Mouse (Mus musculus) right cerebral cortex, postnatal 36 days (tissue): ENCODE measurements around the gene Cdh15.

ENCODE experiments used
- DNase-seq, 2 experiments: peaks; one replicate each; pipeline ENCODE4 v3.0.0; 2022; ENCODE audit warnings: low spot score in 2 of 2, mixed read lengths in 1 of 2

The Cdh15 gene

DNA sequence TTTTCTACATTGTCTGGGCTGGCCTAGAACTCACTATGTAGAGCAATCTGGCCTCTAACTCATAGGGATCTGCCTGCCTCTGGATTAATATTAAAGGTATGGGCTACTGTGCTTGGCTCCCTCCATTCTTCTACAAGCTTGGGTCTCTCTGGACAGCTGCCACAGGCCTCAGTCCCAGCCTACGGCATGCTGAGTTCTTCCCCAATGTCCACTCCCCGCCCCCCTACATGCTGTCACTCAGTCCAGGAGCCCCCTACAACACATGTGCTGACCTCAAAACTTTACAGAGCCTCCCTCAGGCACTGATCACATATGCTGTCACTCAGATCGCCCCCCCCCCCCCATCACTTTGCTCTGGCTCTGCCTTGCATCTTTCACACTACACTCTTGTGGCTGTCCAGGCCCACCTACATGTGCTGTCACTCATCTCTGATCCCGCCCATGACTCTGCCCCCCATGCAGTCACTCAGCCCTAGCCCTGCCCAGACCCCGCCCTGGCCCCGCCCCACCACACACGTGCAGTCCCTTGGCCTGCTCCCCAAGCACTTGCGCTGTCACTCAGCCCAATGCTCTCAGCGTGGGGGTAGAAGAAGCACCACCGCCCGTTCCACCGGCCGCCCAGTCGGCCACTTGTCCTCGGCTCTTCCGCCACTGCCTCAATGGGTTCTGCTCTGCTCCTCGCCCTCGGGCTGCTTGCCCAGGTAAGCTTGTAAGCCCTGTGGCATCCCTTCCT lies at the start of gene Cdh15:
Gene Cdh15, plus strand, starts transcription at position 138 of the 733 bp plus-strand sequence.
- no peak for DNase-seq

DNA sequence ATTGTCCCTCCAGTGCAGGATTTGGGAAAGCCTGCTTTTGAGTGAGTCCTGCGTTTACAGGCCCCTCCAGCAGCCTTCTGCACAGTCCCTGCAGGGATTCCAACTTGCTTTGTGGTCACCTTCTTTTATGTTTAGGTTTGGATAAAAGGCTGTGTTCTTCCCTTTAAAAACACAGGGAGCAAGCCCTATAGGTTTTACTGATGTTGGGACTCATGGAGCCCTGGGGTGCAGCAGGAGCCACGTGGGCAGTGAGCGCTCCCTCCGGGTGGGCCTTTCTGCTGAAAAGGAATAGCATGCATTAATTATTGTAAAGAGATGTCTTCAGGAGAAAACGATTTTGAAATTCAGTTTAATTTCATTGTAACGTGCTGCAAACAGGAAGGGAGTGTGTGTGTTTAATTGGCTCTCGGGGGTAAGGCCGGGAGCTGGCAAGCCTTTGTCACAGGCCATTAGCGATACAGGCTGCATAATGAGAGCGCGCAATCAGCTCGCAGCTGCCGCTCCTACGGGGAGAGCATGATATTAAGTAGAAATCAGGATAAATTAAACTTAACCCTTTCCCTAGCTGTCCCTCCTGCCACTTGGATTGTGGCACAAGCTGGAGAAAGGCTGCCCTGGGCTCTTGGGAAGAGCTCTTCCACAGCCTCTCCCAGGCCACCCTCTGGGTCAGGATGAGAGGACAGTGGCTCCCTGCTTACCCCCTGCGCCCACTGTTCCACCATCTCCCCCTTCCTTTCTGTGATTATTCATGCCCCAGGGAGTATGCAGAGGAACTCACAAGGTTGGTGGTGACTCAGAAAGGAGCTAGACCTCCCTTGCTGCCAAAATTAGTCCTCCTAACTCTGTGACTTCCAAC lies 43.6 kb upstream of the Cdh15 start:
- DNase-seq = no peak

DNA sequence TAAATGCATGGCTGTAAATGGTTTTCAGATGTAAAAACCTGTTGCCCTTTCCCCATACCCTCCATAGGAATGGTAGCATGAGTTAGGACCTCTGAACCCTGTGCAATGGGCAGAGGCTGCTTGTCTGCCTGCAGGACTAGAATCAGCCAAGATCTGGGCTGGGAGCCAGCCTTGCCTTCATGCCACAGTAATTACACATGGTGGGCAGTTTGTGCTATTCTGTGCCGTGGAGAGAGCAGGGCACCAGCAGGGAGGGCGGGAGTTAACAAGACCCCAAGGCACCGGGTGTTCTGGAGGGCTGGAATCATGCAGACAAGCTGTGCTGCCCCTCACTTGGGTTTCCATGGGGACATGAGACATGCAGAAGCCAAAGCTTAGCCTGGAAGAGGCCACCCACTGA lies 42.4 kb upstream of the Cdh15 start:
- peak in 1 of 2 experiments; percentile 20 for DNase-seq

DNA sequence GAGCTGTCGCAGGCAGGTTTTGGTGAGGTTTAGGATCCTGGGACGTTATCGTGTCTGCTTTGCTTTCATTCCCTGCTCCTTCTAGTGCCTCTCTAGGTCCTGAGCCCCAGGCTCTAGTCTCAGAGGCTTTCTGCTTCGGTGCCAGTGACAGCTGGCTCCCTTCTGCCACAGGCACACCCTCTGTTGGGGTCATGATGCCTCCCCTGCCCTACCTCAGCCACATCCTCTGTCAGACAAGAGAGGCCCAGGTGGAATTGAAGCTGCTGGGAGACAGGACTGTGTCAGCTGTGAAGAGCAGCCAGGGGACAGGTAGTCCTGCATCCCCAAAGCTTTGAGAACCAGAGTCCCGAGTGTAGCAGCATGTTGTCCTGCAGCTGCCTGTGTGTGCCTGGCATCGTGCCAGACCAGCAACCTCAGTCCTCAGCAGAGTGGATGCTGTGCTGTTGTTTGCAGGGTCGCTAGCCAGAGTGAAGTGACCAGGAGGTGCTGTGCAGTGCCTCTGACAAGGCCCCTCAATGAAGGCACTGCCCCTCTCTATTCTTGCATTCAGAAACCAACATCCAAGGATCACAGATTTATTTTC lies 40.7 kb upstream of the Cdh15 start:
- DNase-seq = no peak

DNA sequence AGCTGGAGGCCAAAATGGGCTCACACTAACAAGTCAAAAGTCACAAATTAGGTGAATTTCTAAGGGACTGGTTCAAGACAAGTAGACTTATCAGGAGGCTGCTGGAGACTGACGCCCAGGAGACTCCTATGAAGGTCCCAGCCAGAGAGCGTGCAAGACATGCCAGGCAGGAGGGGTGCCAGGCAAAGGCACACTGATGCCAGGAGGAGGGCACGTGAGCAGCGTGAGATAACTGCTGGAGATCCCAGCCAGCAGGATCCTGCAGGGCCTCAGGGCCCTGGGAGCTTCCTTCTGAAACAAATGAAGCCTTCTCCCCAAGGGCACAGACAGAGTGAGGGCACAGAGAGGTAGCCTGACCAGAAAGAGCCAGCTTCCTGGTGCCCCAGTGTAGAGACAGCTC lies 39.9 kb upstream of the Cdh15 start:
- DNase-seq = no peak

DNA sequence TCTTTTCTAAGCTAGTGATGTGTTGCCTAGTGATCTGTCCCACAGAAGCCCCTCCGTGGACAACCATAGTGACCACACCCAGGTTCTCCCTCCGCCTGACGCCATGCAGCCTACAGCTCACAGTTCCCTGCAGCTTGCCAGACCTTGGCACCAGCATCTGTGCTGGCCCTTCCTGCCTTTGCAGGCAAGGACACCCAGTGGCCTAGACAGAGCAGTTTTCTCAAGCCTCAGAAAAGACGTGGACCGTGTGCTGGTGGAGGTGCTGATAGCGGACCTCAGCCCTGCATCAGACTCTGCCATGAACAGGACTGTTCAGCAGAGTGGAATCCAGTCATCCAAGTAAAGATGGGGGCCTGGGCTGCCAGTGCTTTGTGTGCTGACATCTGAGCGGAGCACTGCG lies 37.4 kb upstream of the Cdh15 start:
- no peak for DNase-seq

DNA sequence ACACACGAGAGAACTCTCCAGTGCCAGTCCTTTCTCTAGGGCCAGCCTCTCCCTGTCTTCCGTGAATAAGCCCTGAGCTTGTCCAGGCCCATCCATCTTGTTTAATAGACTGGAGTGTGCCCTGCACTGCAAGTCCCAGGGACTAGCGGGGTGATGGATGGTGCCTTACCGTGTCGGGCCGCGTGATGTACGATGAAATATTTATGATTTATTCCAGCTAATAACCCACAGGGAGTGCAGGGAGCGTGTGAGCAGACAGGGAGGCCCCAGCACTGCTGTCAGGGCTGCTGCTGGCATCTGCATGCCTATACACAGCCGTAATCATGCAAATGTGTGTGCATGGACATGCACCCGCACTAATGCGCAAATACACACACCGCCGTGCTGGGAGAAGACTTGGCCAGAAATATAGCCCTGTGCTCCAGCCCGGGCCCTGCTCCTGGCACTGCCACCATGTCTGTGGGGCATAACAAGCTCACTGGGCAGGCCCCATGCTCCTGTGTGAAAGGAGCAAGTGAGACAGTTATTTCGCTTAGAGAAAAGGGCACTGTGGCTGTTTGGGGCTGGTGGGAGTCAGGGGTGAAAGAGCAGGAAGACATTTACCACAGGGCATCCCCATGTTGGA lies 35.8 kb upstream of the Cdh15 start:
- no peak for DNase-seq

DNA sequence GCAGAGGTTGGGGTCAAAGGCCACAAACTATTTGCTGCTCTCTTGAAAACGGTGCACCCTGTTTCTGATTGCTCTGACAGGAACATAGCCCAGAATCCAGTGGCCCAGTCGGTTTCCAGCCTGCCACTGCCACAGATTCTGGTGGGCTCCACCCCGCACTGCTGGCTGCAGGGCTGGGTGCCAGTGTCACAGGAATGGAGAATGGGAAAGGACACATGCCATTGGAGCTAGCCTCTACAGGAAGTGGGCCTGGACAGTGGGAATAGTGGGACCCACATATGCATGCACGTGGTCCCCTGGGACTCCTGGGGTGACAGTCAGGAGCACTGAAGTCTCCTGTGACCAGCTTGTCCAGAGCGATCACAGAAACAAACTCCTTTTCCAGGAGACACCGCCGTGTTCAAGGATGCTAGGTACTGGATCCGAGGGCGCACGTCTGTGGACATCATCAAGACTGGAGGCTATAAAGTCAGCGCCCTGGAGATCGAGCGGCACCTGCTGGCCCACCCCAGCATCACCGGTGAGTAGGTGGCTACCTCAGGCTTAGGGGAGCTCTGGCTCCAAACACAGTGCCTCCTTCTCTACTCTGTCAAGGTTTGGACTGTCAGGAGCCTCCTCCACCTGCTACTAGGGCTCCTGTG lies 35.0 kb upstream of the Cdh15 start:
- no peak for DNase-seq

DNA sequence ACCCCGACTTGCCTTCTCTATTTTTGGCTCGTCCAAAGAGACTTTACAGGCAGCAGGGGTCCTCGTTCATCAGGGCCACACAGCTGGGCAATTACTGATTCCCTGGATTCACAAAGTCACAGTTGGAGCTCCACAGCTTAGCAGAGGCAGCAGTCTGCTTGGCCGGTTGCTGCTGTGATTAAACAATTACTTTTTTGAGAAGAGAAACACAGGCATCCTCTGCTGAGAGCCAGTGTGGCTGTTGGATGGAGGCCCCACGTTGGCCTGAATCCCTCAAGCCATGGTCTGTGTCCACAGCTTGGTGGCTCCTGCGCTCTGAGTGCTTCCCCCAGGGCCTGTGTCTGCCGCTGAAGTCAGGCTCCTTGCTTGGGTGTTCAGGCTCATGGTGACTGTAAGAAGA lies 33.2 kb upstream of the Cdh15 start:
- DNase-seq = no peak

DNA sequence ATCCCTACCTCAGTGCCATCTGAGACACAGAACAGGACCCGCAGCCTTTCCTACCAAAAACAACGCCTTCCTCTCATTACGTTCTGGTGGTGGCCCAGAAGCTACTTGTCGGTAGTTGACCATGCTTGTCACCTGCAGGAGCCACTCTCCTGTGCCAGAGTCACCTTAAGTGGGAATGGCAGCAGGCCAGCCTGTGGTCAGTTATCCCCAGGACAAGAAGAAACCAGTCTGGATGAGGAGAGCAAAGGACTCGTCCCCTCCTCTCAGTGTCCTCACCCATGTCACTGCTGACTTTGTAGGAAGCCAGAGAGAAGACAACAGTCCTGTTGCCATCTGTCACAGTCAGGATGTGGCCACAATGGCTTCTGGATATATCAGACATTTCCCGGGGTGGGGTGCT lies 30.8 kb upstream of the Cdh15 start:
- DNase-seq = no peak

DNA sequence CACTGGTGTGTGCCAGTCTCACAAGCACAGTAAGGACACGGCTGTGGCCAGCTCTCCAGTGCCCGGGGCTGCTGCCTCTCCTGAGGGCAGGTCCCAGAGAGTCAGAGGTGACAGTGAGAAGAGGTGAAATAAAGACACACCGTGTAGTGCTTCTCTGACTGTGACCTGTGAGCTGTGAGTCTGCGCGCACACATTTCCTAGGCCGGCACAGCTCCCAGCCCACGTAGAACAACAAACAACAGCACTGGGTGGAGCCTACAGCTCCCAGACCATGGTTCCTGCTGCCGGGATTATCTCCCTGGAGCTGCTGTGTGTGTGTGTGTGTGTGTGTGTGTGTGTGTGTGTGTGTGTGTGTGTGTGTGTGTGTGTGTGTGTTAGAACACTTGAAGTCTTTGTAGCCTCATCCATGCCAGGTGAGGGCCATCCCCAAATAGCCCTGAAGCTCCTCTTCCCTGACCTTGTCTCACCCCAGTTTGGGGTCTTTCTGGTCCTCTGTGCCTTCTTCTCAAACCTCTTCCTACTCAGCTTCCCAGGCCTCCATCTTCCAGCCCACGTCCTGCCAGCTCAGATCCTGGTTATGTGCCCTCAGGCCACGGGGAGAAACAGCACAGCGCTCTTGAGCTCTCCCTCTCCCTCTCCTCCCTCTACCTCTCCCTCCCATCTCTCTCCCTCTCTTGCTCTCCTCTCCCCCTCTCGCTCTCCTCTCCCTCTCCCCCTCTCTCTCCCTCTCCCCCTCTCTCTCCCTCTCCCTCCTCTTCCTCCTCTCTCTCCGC lies 29.9 kb upstream of the Cdh15 start:
- DNase-seq = no peak

DNA sequence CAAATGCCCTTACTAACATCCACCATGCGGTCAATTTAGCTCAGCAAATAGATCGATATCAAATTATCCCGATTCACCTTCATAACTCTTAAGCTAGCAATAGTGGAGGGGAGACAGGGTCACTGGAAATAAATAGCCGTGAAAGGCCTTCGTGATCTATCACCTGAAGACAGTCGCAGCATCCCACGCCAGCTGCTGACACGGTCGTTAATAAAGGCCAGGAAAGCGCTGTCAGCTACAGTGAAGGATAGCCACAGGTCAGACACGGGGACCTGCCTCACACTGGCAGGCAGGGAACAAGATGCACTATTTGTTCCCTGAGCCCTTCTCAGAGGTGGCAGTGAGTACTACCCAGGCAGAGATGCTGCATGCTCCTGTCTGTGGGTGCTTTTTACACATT lies 28.0 kb upstream of the Cdh15 start:
- DNase-seq = no peak

DNA sequence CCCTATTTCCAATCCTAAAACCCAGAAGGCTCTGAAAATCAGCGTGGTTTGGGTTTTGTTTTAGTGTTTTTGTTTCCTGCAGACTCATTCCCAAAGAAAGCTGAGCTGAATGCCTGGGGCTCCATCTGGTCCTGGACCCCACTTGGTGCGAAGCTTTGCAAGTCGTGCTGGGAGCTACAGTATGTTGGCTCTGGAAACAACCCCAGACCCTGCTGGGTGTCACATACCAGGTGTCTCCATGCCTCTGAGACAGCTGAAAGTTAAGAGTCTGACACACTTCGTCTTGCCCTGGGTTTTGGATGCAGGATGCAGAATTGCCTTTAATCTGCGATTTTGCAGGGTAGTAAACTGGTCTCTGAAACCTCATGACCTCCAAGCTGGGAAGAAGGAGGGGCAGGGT lies 23.2 kb upstream of the Cdh15 start:
- DNase-seq = no peak

DNA sequence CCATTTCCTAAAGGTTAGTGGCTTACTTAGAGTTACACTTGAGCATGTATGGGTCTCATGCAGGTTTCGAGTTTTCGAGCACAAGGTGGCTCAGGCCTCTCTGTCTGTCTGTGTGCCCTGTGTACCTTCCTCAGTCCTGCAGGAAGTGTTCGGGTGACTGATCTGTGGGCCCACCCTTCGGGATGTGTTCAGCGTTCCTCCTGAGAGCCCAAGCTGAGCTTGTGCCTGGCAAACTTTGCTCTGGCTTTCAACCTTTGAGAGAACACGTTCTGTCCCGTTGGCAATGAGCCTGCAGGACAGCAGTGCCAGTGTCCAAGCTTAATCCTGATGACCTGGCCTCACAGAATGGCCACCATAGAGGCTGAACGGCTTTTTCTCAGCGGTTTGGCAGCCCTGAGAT lies 22.8 kb upstream of the Cdh15 start:
- DNase-seq = no peak

DNA sequence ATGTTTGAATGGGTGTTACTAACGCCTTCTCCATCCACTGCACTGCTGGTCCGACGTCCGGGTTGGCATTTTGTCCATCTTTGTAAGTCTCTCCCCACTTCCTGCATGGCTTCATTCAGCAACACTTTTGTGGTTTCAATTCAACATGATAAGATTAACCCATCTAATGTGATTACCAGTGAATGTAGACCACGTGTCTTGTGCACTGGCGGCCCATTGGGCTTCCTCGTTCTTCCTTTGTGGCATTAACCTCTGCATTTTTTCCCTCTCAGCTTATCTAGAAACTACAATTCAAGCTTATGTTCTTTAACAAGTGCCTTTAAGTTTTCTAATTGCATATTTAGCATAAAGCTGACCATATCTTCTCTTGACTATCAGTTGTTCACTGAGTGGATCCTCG lies 22.4 kb upstream of the Cdh15 start:
- DNase-seq = no peak

DNA sequence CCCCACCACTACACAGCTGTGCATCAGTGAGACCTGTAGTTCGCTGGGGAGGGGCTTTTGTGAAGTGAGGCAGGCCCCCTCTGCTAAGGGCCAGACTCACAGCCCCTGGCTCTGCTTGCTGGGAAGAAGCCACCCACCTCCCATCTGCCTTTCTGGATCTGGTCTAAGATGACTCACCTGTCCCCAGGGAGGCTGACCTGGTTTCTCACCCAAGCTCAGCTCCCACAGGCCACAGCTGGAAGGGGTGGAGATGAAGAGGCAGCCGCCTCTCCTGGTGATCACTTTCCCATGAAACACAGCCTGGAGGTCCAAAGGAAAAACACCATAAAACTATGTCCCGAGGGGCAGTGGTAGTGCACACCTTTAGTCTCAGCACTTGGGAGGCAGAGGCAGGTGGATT lies 18.4 kb upstream of the Cdh15 start:
- no peak for DNase-seq

DNA sequence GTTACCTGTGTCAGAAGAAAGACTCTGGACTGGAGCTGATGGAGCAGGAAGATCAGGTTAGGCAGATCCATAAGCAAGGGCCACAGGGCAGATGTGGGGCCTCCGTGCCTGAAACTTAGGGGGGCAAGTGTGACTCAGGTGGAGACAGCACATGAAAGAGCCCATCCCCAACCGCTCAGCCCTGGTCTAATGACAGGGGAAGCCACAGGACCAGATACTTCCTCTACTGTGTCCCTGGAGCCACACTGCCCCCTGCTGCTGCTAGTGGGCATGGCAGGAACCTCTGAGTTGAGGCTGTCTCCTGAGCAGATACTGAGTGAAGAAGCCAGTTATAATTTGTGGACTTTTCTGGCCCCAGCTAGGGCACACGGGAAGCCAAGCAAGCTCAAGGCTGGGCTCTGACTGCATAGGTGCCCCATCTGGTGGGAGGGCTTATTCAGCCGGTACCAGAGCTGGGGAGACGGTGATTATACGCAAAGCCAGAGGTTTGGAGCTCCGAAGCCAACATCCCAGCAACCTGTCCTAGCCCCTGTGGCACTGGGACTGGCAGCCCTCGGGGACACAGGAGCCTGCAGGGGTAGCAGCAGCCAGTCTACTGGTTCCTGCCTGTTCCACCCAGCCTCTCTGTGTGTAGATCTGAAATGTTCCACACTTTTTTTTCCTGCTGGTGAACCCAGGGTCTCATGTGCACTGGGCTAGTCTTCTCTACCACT lies 17.3 kb upstream of the Cdh15 start:
- DNase-seq = peak; percentile 78 to 87

DNA sequence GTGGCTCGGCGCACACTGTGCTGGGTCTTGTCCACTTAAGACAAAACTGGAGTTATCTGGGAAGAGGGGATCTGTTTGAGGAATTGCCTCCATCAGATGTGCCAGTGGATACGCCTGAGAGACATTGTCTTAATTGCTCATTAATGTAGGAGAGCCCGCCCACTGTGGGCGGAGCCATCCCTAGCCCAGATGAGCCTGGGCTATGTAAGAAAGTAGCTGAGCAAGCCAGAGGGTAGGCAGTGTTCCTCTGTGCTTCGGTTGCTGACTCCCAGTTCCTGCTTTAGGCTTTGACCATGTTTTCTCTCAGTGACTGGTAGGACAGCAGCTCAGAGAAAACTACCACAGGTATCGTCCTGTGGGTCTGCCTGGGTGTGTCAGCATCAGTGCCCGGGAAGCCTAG lies 13.3 kb upstream of the Cdh15 start:
- DNase-seq = no peak

DNA sequence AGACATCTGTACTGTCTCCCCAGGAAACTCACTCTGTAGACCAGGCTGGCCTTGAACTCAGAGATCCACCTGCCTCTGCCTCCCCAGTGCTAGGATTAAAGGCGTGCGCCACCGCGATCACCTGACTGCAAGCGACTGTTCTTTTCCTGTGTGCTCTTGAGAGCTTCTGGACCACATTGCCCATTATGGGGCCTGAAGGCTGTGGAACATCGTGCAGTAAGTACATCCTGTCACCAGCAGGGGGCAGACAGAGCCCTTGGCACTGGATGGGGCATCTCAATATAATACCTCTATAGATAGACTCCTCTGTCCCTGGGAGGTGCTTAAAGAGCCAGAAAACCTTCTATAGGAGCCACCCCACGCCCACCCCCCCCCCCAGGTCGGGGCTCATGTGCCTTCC lies 12.8 kb upstream of the Cdh15 start:
- peak; percentile 44 to 54 for DNase-seq

DNA sequence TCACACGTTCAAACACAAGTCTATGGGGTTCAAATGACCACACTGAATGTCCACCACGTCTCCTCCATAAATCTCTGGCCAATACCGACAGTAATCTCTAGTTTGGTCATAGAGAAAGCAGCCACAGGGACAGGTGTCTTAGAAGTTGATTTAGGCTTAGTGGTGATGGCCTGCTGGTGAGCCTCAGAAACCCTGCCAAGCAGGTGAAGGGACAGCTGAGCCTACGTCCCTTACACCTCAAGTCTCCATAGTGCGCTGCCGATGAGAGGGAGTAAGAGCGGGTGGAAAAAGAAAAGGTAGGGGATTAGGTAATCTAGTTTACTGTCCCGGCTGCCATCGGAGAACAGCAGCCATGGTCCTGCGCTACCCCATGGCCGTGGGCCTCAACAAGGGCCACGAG lies 11.6 kb upstream of the Cdh15 start:
- DNase-seq = no peak

DNA sequence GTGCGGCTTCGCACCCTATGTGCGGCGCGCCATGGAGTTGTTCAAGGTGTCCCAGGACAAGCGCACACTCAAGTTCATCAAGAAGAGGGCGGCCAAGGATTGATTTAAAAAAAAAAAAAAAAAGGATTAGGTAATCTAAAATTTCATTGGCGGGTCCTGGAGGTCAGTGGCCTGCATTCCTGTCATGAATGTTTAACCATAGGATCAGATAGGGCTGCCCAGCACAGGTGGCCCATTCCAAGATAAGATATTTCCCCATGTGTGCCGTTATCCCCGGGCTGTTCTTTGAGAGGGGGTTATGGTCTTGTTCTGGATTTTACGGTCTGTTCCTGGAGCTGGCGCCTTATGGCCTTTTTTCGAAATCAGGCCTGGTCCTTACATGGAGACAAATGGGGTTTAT lies 11.1 kb upstream of the Cdh15 start:
- DNase-seq = no peak
